Mouse (Mus musculus): ENCODE measurements around the gene Zfp619. TPM values are rescaled to one million over a fixed set of nuclear protein-coding genes. Genes with fewer than 3 reads are reported as not detected.

Gene Zfp619
- polyA plus RNA-seq, 1 experiment: 0.26 TPM

DNA sequence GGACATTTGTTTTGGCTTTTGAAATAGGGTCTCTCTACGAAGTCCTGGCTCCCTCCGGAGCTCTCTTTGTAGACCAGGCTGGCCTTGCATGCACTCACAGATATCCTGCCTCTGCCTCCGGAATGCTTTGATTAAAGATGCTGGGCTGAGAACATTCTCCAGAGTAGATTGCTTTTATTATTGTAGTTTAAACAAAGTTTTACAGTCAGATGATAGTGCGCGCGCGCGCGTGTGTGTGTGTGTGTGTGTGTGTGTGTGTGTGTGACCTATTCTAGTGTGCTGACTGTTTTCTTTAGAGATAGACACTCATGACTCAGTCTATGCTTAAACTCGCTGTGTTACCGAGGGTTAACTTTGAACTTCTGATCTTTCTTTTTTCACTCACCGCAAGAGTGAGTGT is 796 bp downstream of the Zfp619 start:
- Histone ChIP-seq H3K4me3 (ENCODE audit: extremely low read depth, insufficient read depth, insufficient read length) (no peak overlapping the region), H3K27ac (ENCODE audit: insufficient read depth, low read length) (no peak overlapping the region; the same call in 1 of the 2 replicates), H3K36me3 (ENCODE audit: control insufficient read depth, insufficient read depth, low read length) (no peaks in the 10 kb centered on the region), H3K27me3 (ENCODE audit: control insufficient read depth, insufficient read depth, low read length) (no peaks in the 10 kb centered on the region), H3K4me1 (ENCODE audit: control insufficient read depth, insufficient read depth, insufficient read length) (peaks cover 3% of the 10 kb centered on the region; the same call in 1 of the 2 replicates)
- WGBS: 86% methylated on average over 12 of the region's 12 CpGs
- TF ChIP-seq CTCF (IDR thresholded peaks at IDR 0.05; ENCODE audit: extremely low read depth, insufficient read depth, insufficient read length, insufficient replicate concordance) (no peak), POLR2A (IDR thresholded peaks at IDR 0.05; ENCODE audit: low read depth, low read length) (no peak)
- no peak for DNase-seq (ENCODE audit: low read depth in 1 of 2, low spot score in 2 of 2)

DNA sequence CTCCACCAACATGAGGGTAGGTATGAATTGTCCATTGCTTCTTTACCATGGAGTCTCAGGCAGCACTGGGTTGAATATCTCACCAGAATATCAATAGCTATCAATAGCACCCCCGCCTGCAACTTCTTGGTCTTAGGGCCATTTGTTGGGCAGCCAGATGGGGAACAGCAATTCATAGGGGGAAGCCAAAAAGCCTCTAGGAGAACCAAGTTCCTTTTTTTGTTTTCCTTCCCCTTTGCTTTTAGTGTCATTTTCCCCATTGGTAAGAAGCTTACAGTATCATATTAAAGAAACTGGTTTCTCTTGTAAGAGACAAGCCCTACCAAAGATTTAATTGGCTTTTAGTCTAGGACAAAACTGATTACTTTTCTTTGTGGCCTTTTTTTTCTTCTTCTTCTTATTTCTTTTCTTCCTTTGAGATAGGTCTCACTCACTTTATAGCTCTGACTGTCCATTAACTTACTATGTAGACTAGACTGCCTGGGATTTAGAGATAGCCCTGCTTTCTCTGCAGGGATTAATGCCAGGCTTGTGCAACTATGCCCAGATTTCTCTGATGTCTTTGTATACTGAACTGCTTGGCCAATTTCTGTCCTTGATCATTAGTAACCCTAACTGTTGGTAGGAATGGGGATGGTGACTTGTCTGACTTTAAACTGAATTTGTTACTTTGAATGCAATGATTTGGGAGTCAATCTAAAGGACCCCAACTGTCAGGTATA is 6.3 kb downstream of the Zfp619 start:
- H3K27me3 ChIP-seq (ENCODE audit: control insufficient read depth, insufficient read depth, low read length): no peaks in the 10 kb centered on the region
- peaks cover 2% of the 10 kb centered on the region; the same call in 1 of the 2 replicates for H3K4me1 ChIP-seq (ENCODE audit: control insufficient read depth, insufficient read depth, insufficient read length)
- H3K36me3 ChIP-seq (ENCODE audit: control insufficient read depth, insufficient read depth, low read length): no peaks in the 10 kb centered on the region
- H3K4me3 ChIP-seq (ENCODE audit: extremely low read depth, insufficient read depth, insufficient read length): no peak overlapping the region
- WGBS: 32% methylated on average over 1 of the region's 1 CpGs
- TF ChIP-seq POLR2A (IDR thresholded peaks at IDR 0.05; ENCODE audit: low read depth, low read length): no peak
- no peak for TF ChIP-seq CTCF (IDR thresholded peaks at IDR 0.05; ENCODE audit: extremely low read depth, insufficient read depth, insufficient read length, insufficient replicate concordance)
- no peak for DNase-seq (ENCODE audit: low read depth in 1 of 2, low spot score in 2 of 2)
- no peak overlapping the region; the same call in 1 of the 2 replicates for H3K27ac ChIP-seq (ENCODE audit: insufficient read depth, low read length)

DNA sequence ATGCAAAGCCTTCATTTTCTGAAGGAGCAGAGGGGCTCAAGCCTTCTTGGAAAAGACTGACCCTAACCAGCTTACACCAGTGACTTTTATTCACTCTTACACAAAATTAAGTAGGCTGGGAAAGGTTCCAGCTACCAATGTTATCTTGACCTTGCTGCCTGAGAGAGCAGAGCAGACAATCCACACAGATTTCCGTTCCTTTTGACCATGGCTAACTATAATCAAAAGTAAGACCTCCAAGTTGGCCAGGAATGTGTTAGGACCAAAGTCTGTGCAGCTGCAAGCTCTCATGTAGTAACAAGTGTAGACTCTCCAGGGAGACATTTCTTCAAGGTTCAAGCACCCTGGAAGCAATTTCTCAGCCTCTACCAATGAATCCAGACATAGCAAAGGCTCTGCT is 25.6 kb downstream of the Zfp619 start:
- H3K27me3 ChIP-seq (ENCODE audit: control insufficient read depth, insufficient read depth, low read length): no peaks in the 10 kb centered on the region
- TF ChIP-seq CTCF (IDR thresholded peaks at IDR 0.05; ENCODE audit: extremely low read depth, insufficient read depth, insufficient read length, insufficient replicate concordance): no peak
- no peak for TF ChIP-seq POLR2A (IDR thresholded peaks at IDR 0.05; ENCODE audit: low read depth, low read length)
- WGBS: 95% methylated on average over 1 of the region's 1 CpGs
- H3K27ac ChIP-seq (ENCODE audit: insufficient read depth, low read length): no peak overlapping the region
- peaks cover 3% of the 10 kb centered on the region; the same call in 1 of the 2 replicates for H3K4me1 ChIP-seq (ENCODE audit: control insufficient read depth, insufficient read depth, insufficient read length)
- 0 out of 2 replicates have a peak, but pooled peaks cover 2% of the 10 kb centered on the region for H3K36me3 ChIP-seq (ENCODE audit: control insufficient read depth, insufficient read depth, low read length)
- no peak overlapping the region for H3K4me3 ChIP-seq (ENCODE audit: extremely low read depth, insufficient read depth, insufficient read length)
- no peak for DNase-seq (ENCODE audit: low read depth in 1 of 2, low spot score in 2 of 2)

DNA sequence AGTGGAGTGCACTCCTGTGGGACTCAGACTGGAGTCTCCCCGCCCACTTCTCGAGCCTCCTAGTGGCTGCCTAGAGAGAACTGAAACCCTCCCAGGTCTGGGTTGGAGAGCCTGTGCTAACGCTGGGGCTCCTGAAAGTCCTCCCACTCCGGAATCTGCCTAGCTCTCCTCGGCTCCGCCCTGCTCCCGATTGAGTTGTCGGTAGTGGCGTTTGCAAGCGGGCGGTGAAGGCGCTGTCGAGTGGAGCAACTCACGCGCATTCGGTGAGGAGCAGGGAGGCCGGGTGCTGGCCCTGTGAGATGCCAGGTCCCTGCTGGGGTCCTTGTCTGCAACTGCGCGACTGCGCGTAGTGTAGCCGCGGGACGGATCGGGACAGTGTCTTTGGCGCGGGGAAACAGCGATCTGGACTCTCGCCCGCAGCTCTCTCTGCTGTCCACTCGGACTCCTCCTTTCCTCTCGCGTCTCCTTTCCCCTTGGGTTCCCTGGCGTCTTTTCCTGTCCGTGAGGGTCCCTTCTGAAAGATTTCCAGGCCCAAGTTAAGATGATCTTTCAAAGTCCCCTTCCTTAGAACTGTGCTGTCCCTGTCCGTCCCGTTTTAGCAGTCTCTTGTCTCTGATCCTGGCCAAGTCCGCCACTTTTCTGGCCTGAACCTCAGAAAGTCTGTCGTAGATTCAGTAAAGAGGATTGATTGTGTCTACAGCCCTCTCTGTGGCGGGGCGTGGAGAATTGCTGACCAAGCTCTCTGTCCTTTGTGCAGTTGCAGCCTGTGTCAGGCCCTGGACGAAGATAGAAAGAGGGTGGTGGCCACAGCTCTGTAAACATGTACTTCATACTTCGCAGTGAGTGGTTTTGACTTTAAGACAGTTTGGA is 26.9 kb downstream of the Zfp619 start:
- Histone ChIP-seq H3K27ac (ENCODE audit: insufficient read depth, low read length) (peak overlapping the region; percentile 72), H3K36me3 (ENCODE audit: control insufficient read depth, insufficient read depth, low read length) (0 out of 2 replicates have a peak, but pooled peaks cover 2% of the 10 kb centered on the region), H3K4me3 (ENCODE audit: extremely low read depth, insufficient read depth, insufficient read length) (peak overlapping the region; percentile 69), H3K27me3 (ENCODE audit: control insufficient read depth, insufficient read depth, low read length) (no peaks in the 10 kb centered on the region), H3K4me1 (ENCODE audit: control insufficient read depth, insufficient read depth, insufficient read length) (peaks cover 3% of the 10 kb centered on the region; the same call in 1 of the 2 replicates)
- 0 out of 2 replicates have a peak, but pooled peaks have one; percentile 7 for TF ChIP-seq CTCF (IDR thresholded peaks at IDR 0.05; ENCODE audit: extremely low read depth, insufficient read depth, insufficient read length, insufficient replicate concordance)
- TF ChIP-seq POLR2A (IDR thresholded peaks at IDR 0.05; ENCODE audit: low read depth, low read length): peak; percentile 17; the same call in 1 of the 2 replicates
- WGBS: 1% methylated on average over 43 of the region's 43 CpGs
- peak; percentile 18 to 35 for DNase-seq (ENCODE audit: low read depth in 1 of 2, low spot score in 2 of 2)

DNA sequence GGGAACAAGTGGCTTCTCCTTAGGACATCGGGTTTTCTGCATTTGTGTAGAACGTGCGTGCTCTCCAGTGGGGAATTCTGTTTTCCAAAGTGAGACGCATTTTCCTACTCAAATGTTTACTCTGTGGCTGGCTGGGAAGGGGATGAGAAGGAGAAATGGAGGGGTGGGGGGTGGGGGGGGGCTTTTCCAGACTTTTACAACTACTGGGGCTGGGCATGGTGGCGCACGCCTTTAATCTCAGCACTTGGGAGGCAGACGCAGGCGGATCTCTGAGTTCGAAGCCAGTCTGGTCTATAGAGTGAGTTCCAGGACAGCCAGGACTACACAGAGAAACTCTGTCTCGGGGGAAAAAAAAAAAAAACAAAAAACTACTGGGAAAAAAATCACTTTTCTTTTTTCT is 27.6 kb downstream of the Zfp619 start:
- H3K27ac ChIP-seq (ENCODE audit: insufficient read depth, low read length): peak overlapping the region; percentile 72; the same call in 1 of the 2 replicates
- H3K4me3 ChIP-seq (ENCODE audit: extremely low read depth, insufficient read depth, insufficient read length): peak overlapping the region; percentile 13; the same call in 1 of the 2 replicates
- H3K36me3 ChIP-seq (ENCODE audit: control insufficient read depth, insufficient read depth, low read length): 0 out of 2 replicates have a peak, but pooled peaks cover 2% of the 10 kb centered on the region
- peaks cover 3% of the 10 kb centered on the region; the same call in 1 of the 2 replicates for H3K4me1 ChIP-seq (ENCODE audit: control insufficient read depth, insufficient read depth, insufficient read length)
- no peak for DNase-seq (ENCODE audit: low read depth in 1 of 2, low spot score in 2 of 2)
- TF ChIP-seq POLR2A (IDR thresholded peaks at IDR 0.05; ENCODE audit: low read depth, low read length): no peak
- no peak for TF ChIP-seq CTCF (IDR thresholded peaks at IDR 0.05; ENCODE audit: extremely low read depth, insufficient read depth, insufficient read length, insufficient replicate concordance)
- WGBS: 78% methylated on average over 10 of the region's 10 CpGs
- no peaks in the 10 kb centered on the region for H3K27me3 ChIP-seq (ENCODE audit: control insufficient read depth, insufficient read depth, low read length)

DNA sequence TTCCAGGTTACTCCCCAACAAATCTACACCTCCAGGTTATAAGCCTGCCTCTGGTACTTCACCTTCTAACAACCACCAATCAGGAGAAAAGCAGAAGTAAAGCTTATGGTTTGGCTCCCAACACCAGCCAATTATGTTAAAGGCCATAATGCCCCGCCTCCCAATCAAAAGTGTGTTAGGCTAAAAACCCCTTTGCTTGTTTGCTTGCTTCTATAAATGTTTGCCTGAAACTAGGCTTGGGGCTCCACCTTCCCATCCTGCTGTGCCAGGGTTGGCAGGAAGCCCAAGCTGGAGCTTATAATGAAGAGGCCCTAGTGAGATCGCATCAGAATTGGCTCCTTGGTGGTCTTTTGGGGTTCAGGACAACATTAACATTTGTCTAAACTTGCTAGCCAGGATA is 31.8 kb downstream of the Zfp619 start:
- H3K4me3 ChIP-seq (ENCODE audit: extremely low read depth, insufficient read depth, insufficient read length): no peak overlapping the region
- peaks cover 3% of the 10 kb centered on the region; the same call in 1 of the 2 replicates for H3K4me1 ChIP-seq (ENCODE audit: control insufficient read depth, insufficient read depth, insufficient read length)
- 87% methylated on average over 2 of the region's 2 CpGs for WGBS
- no peaks in the 10 kb centered on the region for H3K36me3 ChIP-seq (ENCODE audit: control insufficient read depth, insufficient read depth, low read length)
- no peaks in the 10 kb centered on the region for H3K27me3 ChIP-seq (ENCODE audit: control insufficient read depth, insufficient read depth, low read length)
- TF ChIP-seq CTCF (IDR thresholded peaks at IDR 0.05; ENCODE audit: extremely low read depth, insufficient read depth, insufficient read length, insufficient replicate concordance): no peak
- TF ChIP-seq POLR2A (IDR thresholded peaks at IDR 0.05; ENCODE audit: low read depth, low read length): no peak
- no peak overlapping the region for H3K27ac ChIP-seq (ENCODE audit: insufficient read depth, low read length)
- no peak for DNase-seq (ENCODE audit: low read depth in 1 of 2, low spot score in 2 of 2)
